Mouse (Mus musculus) midbrain, embryonic 15.5 days (tissue): ENCODE results near the gene Cep350. TPM values are rescaled to one million over a fixed set of nuclear protein-coding genes. Genes with fewer than 3 reads are reported as not detected.

ENCODE experiments used
- ATAC-seq: fragments of 200-750 bp; cut with Nextera tagmentation; replicated peaks from 2 replicates; pipeline ENCODE4 v1.8.0; 2017; ENCODE audit warnings: moderate TSS enrichment
- H3K27ac ChIP-seq: fragments of 300-500 bp; sonication (generic); 2 replicates; pipeline ENCODE4 v1.5.1; 2015; ENCODE audit warnings: mild to moderate bottlenecking, inconsistent platforms
- H3K27me3 ChIP-seq: fragments of 300-500 bp; sonication (generic); replicated peaks from 2 replicates; pipeline ENCODE4 v1.6.1; 2015; ENCODE audit warnings: inconsistent platforms
- H3K36me3 ChIP-seq: fragments of 300-500 bp; sonication (generic); replicated peaks from 2 replicates; pipeline ENCODE4 v1.6.1; 2015; ENCODE audit warnings: inconsistent platforms
- H3K4me1 ChIP-seq: fragments of 300-500 bp; sonication (generic); 2 replicates; pipeline ENCODE4 v1.6.1; 2015; ENCODE audit warnings: inconsistent platforms
- H3K4me2 ChIP-seq: fragments of 300-500 bp; sonication (generic); 2 replicates; pipeline ENCODE4 v1.6.1; 2015; ENCODE audit warnings: inconsistent platforms, mild to moderate bottlenecking, moderate library complexity
- H3K4me3 ChIP-seq: fragments of 300-500 bp; sonication (generic); 2 replicates; pipeline ENCODE4 v1.5.1; 2015; ENCODE audit warnings: mild to moderate bottlenecking, inconsistent platforms
- H3K9ac ChIP-seq: fragments of 300-500 bp; sonication (generic); 2 replicates; pipeline ENCODE4 v1.6.1; 2015; ENCODE audit warnings: mild to moderate bottlenecking, inconsistent platforms
- H3K9me3 ChIP-seq: fragments of 300-500 bp; sonication (generic); 2 replicates; pipeline ENCODE4 v1.6.1; 2016; ENCODE audit warnings: inconsistent platforms
- WGBS: fragments of 180-500 bp; shearing (Covaris S2); methylation state at CpG from one replicate; pipeline ENCODE4 v1.1.7; 2015; ENCODE audit warnings: mixed read lengths; 5-methylcytosine and 5-hydroxymethylcytosine counted together
- polyA plus RNA-seq: library from polyadenylated mRNA; unstranded; fragments of >200 nt; fragmentation: Nextera tagmentation; extraction: Ambion mirVana; gene quantifications from 2 replicates; pipeline ENCODE4 v1.2.1, GENCODE M21; 2015

The Cep350 gene
- polyA plus RNA-seq: 12.1 TPM in 2 replicates

GRCm38 (mm10) chr1:155973068-155973718 is at the start of gene Cep350:
TSS of gene Cep350 (minus strand) at chr1:155973255.
- no peaks in the 10 kb centered on the region for H3K9me3 ChIP-seq
- no peaks in the 10 kb centered on the region for H3K27me3 ChIP-seq
- H3K4me1 ChIP-seq: peaks cover 26% of the 10 kb centered on the region
- ATAC-seq: peak; percentile 99
- H3K27ac ChIP-seq: peak within 1 kb of the TSS; percentile 97
- H3K36me3 ChIP-seq: no peaks in the 10 kb centered on the region
- H3K4me2 ChIP-seq: peak within 1 kb of the TSS; percentile 78
- peak within 1 kb of the TSS; percentile 95 for H3K4me3 ChIP-seq
- peak within 1 kb of the TSS; percentile 98 for H3K9ac ChIP-seq
- WGBS: under 1% methylated on average over 50 of the region's 57 CpGs

- Histone ChIP-seq H3K9ac (no peak overlapping the region), H3K36me3 (peaks cover 23% of the 10 kb centered on the region), H3K27ac (no peak overlapping the region), H3K4me1 (no peaks in the 10 kb centered on the region), H3K4me2 (no peak overlapping the region), H3K4me3 (no peak overlapping the region), H3K27me3 (no peaks in the 10 kb centered on the region), H3K9me3 (no peaks in the 10 kb centered on the region)
- no peak for ATAC-seq
- 100% methylated on average over 1 of the region's 1 CpGs for WGBS
Observed at GRCm38 (mm10) chr1:156020402-156020801, 47.3 kb upstream of the Cep350 start.

GRCm38 (mm10) chr1:156019800-156020199 is 46.7 kb upstream of the Cep350 start:
- 100% methylated on average over 1 of the region's 1 CpGs for WGBS
- Histone ChIP-seq H3K4me1 (no peaks in the 10 kb centered on the region), H3K9ac (no peak overlapping the region), H3K9me3 (no peaks in the 10 kb centered on the region), H3K4me2 (no peak overlapping the region), H3K4me3 (no peak overlapping the region), H3K27me3 (no peaks in the 10 kb centered on the region), H3K36me3 (peaks cover 25% of the 10 kb centered on the region), H3K27ac (no peak overlapping the region)
- no peak for ATAC-seq

- Histone ChIP-seq H3K4me2 (no peak overlapping the region), H3K4me1 (no peaks in the 10 kb centered on the region), H3K27me3 (no peaks in the 10 kb centered on the region), H3K27ac (no peak overlapping the region), H3K9ac (no peak overlapping the region), H3K9me3 (no peaks in the 10 kb centered on the region), H3K4me3 (no peak overlapping the region), H3K36me3 (peaks cover 20% of the 10 kb centered on the region; the same call in 1 of the 2 replicates)
- 100% methylated on average over 1 of the region's 1 CpGs for WGBS
- ATAC-seq: no peak
Observed at GRCm38 (mm10) chr1:156009003-156009402, 35.9 kb upstream of the Cep350 start.

GRCm38 (mm10) chr1:156005906-156006305 is 32.9 kb upstream of the Cep350 start:
- ATAC-seq: no peak
- no peak overlapping the region for H3K27ac ChIP-seq
- no peak overlapping the region for H3K9ac ChIP-seq
- no peaks in the 10 kb centered on the region for H3K4me1 ChIP-seq
- H3K4me3 ChIP-seq: no peak overlapping the region
- 92% methylated on average over 11 of the region's 11 CpGs for WGBS
- H3K27me3 ChIP-seq: no peaks in the 10 kb centered on the region
- H3K9me3 ChIP-seq: no peaks in the 10 kb centered on the region
- H3K4me2 ChIP-seq: no peak overlapping the region
- peaks cover 17% of the 10 kb centered on the region; the same call in 1 of the 2 replicates for H3K36me3 ChIP-seq

- Histone ChIP-seq H3K4me2 (no peak overlapping the region), H3K27ac (no peak overlapping the region), H3K9ac (no peak overlapping the region), H3K9me3 (no peaks in the 10 kb centered on the region), H3K36me3 (peaks cover 15% of the 10 kb centered on the region; the same call in 1 of the 2 replicates), H3K4me1 (no peaks in the 10 kb centered on the region), H3K27me3 (no peaks in the 10 kb centered on the region), H3K4me3 (no peak overlapping the region)
- ATAC-seq: no peak
- WGBS: 81% methylated on average over 7 of the region's 7 CpGs
Observed at GRCm38 (mm10) chr1:156003201-156003935, 30.3 kb upstream of the Cep350 start.

GRCm38 (mm10) chr1:156002366-156002765 is 29.3 kb upstream of the Cep350 start:
- Histone ChIP-seq H3K4me3 (no peak overlapping the region), H3K27ac (no peak overlapping the region), H3K9me3 (no peaks in the 10 kb centered on the region), H3K9ac (no peak overlapping the region), H3K36me3 (peaks cover 14% of the 10 kb centered on the region; the same call in 1 of the 2 replicates), H3K27me3 (no peaks in the 10 kb centered on the region), H3K4me2 (no peak overlapping the region), H3K4me1 (no peaks in the 10 kb centered on the region)
- 91% methylated on average over 8 of the region's 8 CpGs for WGBS
- ATAC-seq: no peak

GRCm38 (mm10) chr1:155995612-155996011 is 22.6 kb upstream of the Cep350 start:
- no peak overlapping the region for H3K27ac ChIP-seq
- no peak overlapping the region for H3K9ac ChIP-seq
- WGBS: 93% methylated on average over 2 of the region's 2 CpGs
- no peak overlapping the region for H3K4me2 ChIP-seq
- no peaks in the 10 kb centered on the region for H3K27me3 ChIP-seq
- no peak for ATAC-seq
- H3K36me3 ChIP-seq: no peaks in the 10 kb centered on the region
- no peak overlapping the region for H3K4me3 ChIP-seq
- H3K4me1 ChIP-seq: no peaks in the 10 kb centered on the region
- H3K9me3 ChIP-seq: no peaks in the 10 kb centered on the region

GRCm38 (mm10) chr1:155994524-155994923 is 21.5 kb upstream of the Cep350 start:
- WGBS: 89% methylated on average over 2 of the region's 2 CpGs
- no peak for ATAC-seq
- H3K9ac ChIP-seq: no peak overlapping the region

GRCm38 (mm10) chr1:155990391-155990790 is 17.3 kb upstream of the Cep350 start:
- no peak overlapping the region for H3K27ac ChIP-seq
- ATAC-seq: no peak
- no peaks in the 10 kb centered on the region for H3K4me1 ChIP-seq
- H3K9ac ChIP-seq: no peak overlapping the region
- H3K4me3 ChIP-seq: no peak overlapping the region
- H3K27me3 ChIP-seq: no peaks in the 10 kb centered on the region
- H3K36me3 ChIP-seq: no peaks in the 10 kb centered on the region
- 83% methylated on average over 11 of the region's 11 CpGs for WGBS
- H3K9me3 ChIP-seq: no peaks in the 10 kb centered on the region
- H3K4me2 ChIP-seq: no peak overlapping the region

More at GRCm38 (mm10) chr1:155994524-155994923, 21.5 kb upstream of the Cep350 start:
- Histone ChIP-seq H3K9me3 (no peaks in the 10 kb centered on the region), H3K4me2 (no peak overlapping the region), H3K27ac (no peak overlapping the region), H3K36me3 (no peaks in the 10 kb centered on the region), H3K4me3 (no peak overlapping the region), H3K4me1 (no peaks in the 10 kb centered on the region), H3K27me3 (no peaks in the 10 kb centered on the region)

GRCm38 (mm10) chr1:155989387-155989786 is 16.3 kb upstream of the Cep350 start:
- H3K4me2 ChIP-seq: no peak overlapping the region
- H3K9me3 ChIP-seq: no peaks in the 10 kb centered on the region
- H3K4me1 ChIP-seq: no peaks in the 10 kb centered on the region
- no peak for ATAC-seq
- H3K27ac ChIP-seq: no peak overlapping the region
- 5% methylated on average over 2 of the region's 2 CpGs for WGBS
- no peaks in the 10 kb centered on the region for H3K27me3 ChIP-seq
- H3K4me3 ChIP-seq: no peak overlapping the region
- H3K36me3 ChIP-seq: no peaks in the 10 kb centered on the region
- no peak overlapping the region for H3K9ac ChIP-seq

GRCm38 (mm10) chr1:155987625-155988024 is 14.6 kb upstream of the Cep350 start:
- 69% methylated on average over 2 of the region's 2 CpGs for WGBS
- H3K4me2 ChIP-seq: no peak overlapping the region
- no peaks in the 10 kb centered on the region for H3K9me3 ChIP-seq
- H3K36me3 ChIP-seq: no peaks in the 10 kb centered on the region
- H3K9ac ChIP-seq: no peak overlapping the region
- no peaks in the 10 kb centered on the region for H3K4me1 ChIP-seq
- ATAC-seq: no peak
- H3K27ac ChIP-seq: no peak overlapping the region
- no peak overlapping the region for H3K4me3 ChIP-seq
- H3K27me3 ChIP-seq: no peaks in the 10 kb centered on the region
